Mouse (Mus musculus) embryonic fibroblast, embryonic 13.5 days (primary cell): ENCODE measurements around the gene Trmt2b.

Experiments
- CTCF ChIP-seq: IDR thresholded peaks from 2 replicates; pipeline ENCODE4 v1.5.1; 2011; ENCODE audit warnings: mild to moderate bottlenecking, control low read depth, low read length, moderate library complexity, borderline replicate concordance; ENCODE audit not compliant: insufficient read depth
- POLR2A ChIP-seq: IDR thresholded peaks from 2 replicates; pipeline ENCODE4 v1.6.1; 2011; ENCODE audit warnings: low read depth, mild to moderate bottlenecking, control low read depth, low read length, moderate library complexity

DNA sequence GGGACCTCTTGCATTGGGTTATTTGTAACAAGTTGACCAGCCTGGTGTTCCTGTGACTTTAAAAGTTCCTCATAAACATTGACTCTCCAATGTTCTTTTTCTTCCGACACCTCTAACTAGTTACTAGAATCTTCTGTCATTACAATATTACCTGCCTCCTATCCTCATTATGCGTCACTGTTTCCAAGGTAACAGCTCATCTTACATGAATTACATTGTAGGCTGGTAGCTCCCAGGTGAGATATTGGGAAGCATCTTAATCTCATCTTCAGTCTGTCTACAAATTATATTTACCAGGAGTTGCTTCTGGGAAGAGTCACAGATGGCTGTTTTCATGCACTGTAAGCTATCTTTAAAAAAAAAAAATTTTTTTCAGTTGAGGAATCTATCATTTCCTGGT, 8.3 kb upstream of the Trmt2b start:
- TF ChIP-seq CTCF (no peak), POLR2A (no peak)
